Mouse (Mus musculus) thymus, postnatal 14 days (tissue): ENCODE data around the gene Epyc.
"Not testable (repeated sequence)": the region's sequence is repeated elsewhere in the genome, so short reads cannot be mapped to it uniquely, and the experiment has no call there.

Experiments used
- DNase-seq: peaks from one replicate; pipeline ENCODE4 v3.0.0; 2021

Gene Epyc

DNA sequence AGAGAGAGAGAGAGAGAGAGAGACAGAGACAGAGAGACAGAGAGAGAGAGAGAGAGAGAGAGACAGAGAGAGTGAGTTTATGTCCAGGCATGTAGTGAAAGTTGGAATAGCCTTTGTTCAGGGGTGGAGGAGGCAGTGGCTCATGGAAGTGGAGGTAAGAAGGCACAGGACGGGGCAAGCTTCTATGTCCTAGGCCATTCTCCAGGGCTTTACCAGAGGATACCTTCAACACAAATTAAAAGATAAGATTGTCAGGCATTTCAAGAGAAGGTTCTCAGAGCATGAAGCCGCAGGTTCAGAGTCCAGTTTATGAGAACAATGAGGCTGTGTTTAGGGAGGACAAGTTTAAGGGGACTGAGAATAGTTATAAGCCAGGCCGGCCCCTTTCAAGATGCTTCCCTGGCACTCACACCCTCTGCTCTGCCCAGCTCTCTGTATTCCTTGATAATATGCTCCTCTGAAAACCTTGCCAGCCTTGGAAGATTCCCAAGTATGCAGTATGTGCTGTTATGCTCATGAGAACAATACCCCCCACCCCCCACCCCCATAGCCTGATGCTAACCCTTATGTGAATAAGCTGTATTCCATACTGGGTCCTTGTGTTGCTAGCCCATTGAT, 71.5 kb downstream of the Epyc start:
- no peak for DNase-seq

DNA sequence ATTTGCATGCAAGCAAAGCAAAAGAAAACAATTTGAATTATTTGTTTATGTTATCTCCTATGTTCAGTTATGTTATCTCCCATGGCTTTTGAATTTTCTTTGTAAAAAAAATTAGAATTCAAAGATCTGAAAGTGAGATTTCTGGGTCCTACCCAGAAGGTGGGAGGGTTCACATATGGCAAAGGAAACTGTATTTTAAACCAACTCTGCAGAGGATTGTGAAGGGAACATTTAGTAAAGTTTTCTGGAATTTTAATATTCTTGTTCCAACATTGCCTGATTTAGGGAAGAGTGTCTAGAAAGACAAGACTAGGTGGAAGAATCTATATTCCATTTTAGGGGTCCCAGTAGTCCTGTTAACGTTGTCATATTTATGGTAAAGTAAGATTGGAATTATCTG, 73.4 kb downstream of the Epyc start:
- no peak for DNase-seq

DNA sequence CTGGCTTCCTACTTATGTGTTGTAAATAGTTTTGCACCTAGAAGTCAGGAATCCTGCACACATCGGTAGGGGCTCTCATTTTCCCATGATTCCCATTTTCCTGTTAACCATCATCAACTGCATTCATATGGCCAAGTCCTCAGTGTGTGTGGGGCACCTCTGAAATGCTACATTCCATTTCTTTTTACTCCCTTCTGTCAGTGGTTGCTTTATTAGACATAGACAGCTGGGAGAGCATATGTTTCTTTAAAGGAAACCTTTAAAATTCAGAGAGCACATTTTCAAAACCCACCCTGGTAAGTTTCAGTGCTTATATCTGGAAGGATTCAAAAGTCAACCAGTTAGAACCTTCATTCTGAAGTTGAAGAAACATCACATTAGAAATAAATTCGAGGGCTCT, 74.2 kb downstream of the Epyc start:
- DNase-seq: no peak

DNA sequence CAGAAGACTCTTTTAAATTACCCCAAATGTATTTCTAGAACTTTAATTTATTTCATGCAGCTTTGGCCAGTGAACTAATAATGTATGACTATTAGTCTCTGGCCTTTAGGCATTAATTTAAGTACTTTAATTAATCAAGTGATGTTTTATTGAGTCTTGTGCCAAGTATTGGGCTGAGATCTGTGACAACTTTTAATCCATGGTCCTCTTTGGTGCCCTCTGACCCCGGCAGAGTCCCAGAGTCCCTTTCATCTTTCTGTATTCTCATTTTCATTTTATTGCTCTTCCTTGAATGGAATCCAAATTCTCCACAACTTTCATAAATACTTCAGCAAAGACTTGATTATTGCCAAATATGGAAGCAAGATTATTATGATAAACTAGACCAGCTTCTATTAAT, 76.8 kb downstream of the Epyc start:
- DNase-seq: no peak

DNA sequence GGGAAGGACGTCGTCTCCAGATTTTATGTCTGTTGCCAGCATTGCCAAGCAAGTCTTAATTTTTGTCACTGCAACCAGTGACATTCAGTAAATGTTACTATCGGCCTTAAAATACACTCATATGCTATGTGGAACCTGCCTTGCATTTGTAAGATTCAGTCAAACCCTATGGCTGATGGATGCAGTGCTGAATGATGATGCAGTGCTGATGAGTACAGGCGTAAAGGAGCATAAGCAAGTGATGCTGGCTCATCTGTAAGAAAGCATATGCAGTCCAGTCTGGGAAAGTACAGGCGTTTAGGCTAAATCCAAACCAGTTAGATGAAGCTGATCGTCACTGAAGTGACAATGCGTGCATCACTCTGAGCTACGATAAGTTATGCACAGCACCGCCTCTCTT, 78.8 kb downstream of the Epyc start:
- no peak for DNase-seq

DNA sequence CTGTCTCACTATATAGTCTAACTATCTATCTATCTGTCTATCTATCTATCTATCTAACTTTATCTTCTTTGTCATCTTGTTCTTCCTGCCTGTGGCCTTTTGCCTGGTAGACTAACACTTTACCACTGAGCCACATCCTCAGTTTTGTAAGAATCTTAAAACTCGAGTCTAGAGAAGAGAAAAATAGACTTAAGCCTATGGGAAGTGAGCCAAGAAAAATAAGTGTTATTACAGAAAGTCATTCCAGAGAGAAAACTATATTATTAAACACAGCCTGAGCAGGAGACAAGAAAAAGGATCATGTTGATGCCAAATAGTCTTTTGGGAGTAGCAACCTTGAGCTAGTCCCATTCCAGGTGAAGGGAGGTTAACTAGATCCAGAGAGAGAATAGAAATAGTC, 82.1 kb downstream of the Epyc start:
- no peak for DNase-seq

DNA sequence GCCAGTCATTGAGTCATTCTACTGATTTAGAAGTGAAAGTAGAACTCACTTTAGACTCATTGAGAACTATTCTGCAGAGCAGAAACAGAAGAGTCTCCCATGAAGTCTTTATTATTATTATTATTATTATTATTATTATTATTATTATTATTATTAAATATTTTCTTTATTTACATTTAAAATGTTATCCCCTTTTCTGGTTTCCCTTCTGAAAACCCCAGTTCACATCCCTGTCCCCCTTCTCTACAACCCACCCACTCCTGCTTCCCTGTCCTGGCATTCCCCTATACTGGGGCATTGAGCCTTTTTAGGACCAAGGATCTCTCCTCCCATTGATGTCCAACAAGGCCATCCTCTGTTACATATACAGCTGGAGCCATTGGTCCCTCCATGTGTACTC, 82.8 kb downstream of the Epyc start, which contains the start of gene C030005K15Rik:
TSS of gene C030005K15Rik (minus strand) at position 101 of the 400 bp plus-strand sequence.
- not testable (repeated sequence) for DNase-seq
